Mouse (Mus musculus): ENCODE measurements around the gene Slc41a2. TPM values are rescaled to one million over a fixed set of nuclear protein-coding genes. Genes with fewer than 3 reads are reported as not detected.

The Slc41a2 gene
- polyA plus RNA-seq, 1 experiment from 2014 or later, result 11.6 TPM

- WGBS, result 47% methylated on average over 2 of the region's 2 CpGs
- Histone ChIP-seq H3K4me1 (ENCODE audit: control insufficient read depth, insufficient read depth, low read length) (no peaks in the 10 kb centered on the region), H3K9ac (ENCODE audit: low read depth, low read length) (no peak overlapping the region), H3K27ac (ENCODE audit: low read length) (no peak overlapping the region), H3K9me3 (replicated peaks; ENCODE audit: control insufficient read depth, low read length, poor library complexity, severe bottlenecking) (no peaks in the 10 kb centered on the region), H3K36me3 (ENCODE audit: control insufficient read depth, insufficient read depth, low read length) (no peaks in the 10 kb centered on the region), H3K4me2 (ENCODE audit: low read length) (no peak overlapping the region), H3K27me3 (ENCODE audit: control insufficient read depth, insufficient read depth, low read depth, low read length) (no peaks in the 10 kb centered on the region), H3K4me3 (ENCODE audit: low read depth, low read length) (no peak overlapping the region)
- no peak for ATAC-seq
These were observed 118.9 kb downstream of the Slc41a2 start for GRCm38 (mm10) chr10:83218778-83219177.

GRCm38 (mm10) chr10:83217256-83217655 is 120.4 kb downstream of the Slc41a2 start:
- no peak overlapping the region for H3K27ac ChIP-seq (ENCODE audit: low read length)
- H3K4me1 ChIP-seq (ENCODE audit: control insufficient read depth, insufficient read depth, low read length), result no peaks in the 10 kb centered on the region
- H3K4me2 ChIP-seq (ENCODE audit: low read length), result no peak overlapping the region
- no peaks in the 10 kb centered on the region for H3K9me3 ChIP-seq (replicated peaks; ENCODE audit: control insufficient read depth, low read length, poor library complexity, severe bottlenecking)
- no peaks in the 10 kb centered on the region for H3K36me3 ChIP-seq (ENCODE audit: control insufficient read depth, insufficient read depth, low read length)
- H3K9ac ChIP-seq (ENCODE audit: low read depth, low read length), result no peak overlapping the region
- no peak for ATAC-seq
- H3K27me3 ChIP-seq (ENCODE audit: control insufficient read depth, insufficient read depth, low read depth, low read length), result no peaks in the 10 kb centered on the region
- H3K4me3 ChIP-seq (ENCODE audit: low read depth, low read length), result no peak overlapping the region
- WGBS, result 81% methylated on average over 5 of the region's 5 CpGs

GRCm38 (mm10) chr10:83215559-83215958 is 122.1 kb downstream of the Slc41a2 start:
- ATAC-seq, result no peak
- no peak overlapping the region for H3K4me3 ChIP-seq (ENCODE audit: low read depth, low read length)
- no peak overlapping the region for H3K9ac ChIP-seq (ENCODE audit: low read depth, low read length)
- H3K9me3 ChIP-seq (replicated peaks; ENCODE audit: control insufficient read depth, low read length, poor library complexity, severe bottlenecking), result no peaks in the 10 kb centered on the region
- no peak overlapping the region for H3K27ac ChIP-seq (ENCODE audit: low read length)
- 67% methylated on average over 5 of the region's 5 CpGs for WGBS
- no peaks in the 10 kb centered on the region for H3K27me3 ChIP-seq (ENCODE audit: control insufficient read depth, insufficient read depth, low read depth, low read length)
- H3K36me3 ChIP-seq (ENCODE audit: control insufficient read depth, insufficient read depth, low read length), result no peaks in the 10 kb centered on the region
- H3K4me2 ChIP-seq (ENCODE audit: low read length), result no peak overlapping the region
- H3K4me1 ChIP-seq (ENCODE audit: control insufficient read depth, insufficient read depth, low read length), result no peaks in the 10 kb centered on the region

- no peak overlapping the region for H3K4me2 ChIP-seq (ENCODE audit: low read length)
- no peaks in the 10 kb centered on the region for H3K36me3 ChIP-seq (ENCODE audit: control insufficient read depth, insufficient read depth, low read length)
- no peak overlapping the region for H3K9ac ChIP-seq (ENCODE audit: low read depth, low read length)
- 95% methylated on average over 4 of the region's 4 CpGs for WGBS
- no peak for ATAC-seq
- no peaks in the 10 kb centered on the region for H3K27me3 ChIP-seq (ENCODE audit: control insufficient read depth, insufficient read depth, low read depth, low read length)
- H3K4me3 ChIP-seq (ENCODE audit: low read depth, low read length), result no peak overlapping the region
- no peaks in the 10 kb centered on the region for H3K9me3 ChIP-seq (replicated peaks; ENCODE audit: control insufficient read depth, low read length, poor library complexity, severe bottlenecking)
- H3K27ac ChIP-seq (ENCODE audit: low read length), result no peak overlapping the region
- peaks cover 6% of the 10 kb centered on the region for H3K4me1 ChIP-seq (ENCODE audit: control insufficient read depth, insufficient read depth, low read length)
These were observed 125.1 kb downstream of the Slc41a2 start for GRCm38 (mm10) chr10:83212618-83213017.

- no peaks in the 10 kb centered on the region for H3K27me3 ChIP-seq (ENCODE audit: control insufficient read depth, insufficient read depth, low read depth, low read length)
- H3K4me1 ChIP-seq (ENCODE audit: control insufficient read depth, insufficient read depth, low read length), result peaks cover 6% of the 10 kb centered on the region
- H3K36me3 ChIP-seq (ENCODE audit: control insufficient read depth, insufficient read depth, low read length), result no peaks in the 10 kb centered on the region
- no peak overlapping the region for H3K9ac ChIP-seq (ENCODE audit: low read depth, low read length)
- H3K4me2 ChIP-seq (ENCODE audit: low read length), result no peak overlapping the region
- WGBS, result 33% methylated on average over 6 of the region's 6 CpGs
- ATAC-seq, result no peak
- H3K9me3 ChIP-seq (replicated peaks; ENCODE audit: control insufficient read depth, low read length, poor library complexity, severe bottlenecking), result no peaks in the 10 kb centered on the region
- no peak overlapping the region for H3K4me3 ChIP-seq (ENCODE audit: low read depth, low read length)
- no peak overlapping the region for H3K27ac ChIP-seq (ENCODE audit: low read length)
These were observed 126.6 kb downstream of the Slc41a2 start for GRCm38 (mm10) chr10:83210968-83211583.

GRCm38 (mm10) chr10:83210122-83210521 is 127.6 kb downstream of the Slc41a2 start:
- Histone ChIP-seq H3K27me3 (ENCODE audit: control insufficient read depth, insufficient read depth, low read depth, low read length) (no peaks in the 10 kb centered on the region), H3K4me3 (ENCODE audit: low read depth, low read length) (no peak overlapping the region), H3K27ac (ENCODE audit: low read length) (no peak overlapping the region), H3K9ac (ENCODE audit: low read depth, low read length) (no peak overlapping the region), H3K4me2 (ENCODE audit: low read length) (peak overlapping the region; percentile 24; the same call in 1 of the 2 replicates), H3K36me3 (ENCODE audit: control insufficient read depth, insufficient read depth, low read length) (no peaks in the 10 kb centered on the region), H3K9me3 (replicated peaks; ENCODE audit: control insufficient read depth, low read length, poor library complexity, severe bottlenecking) (no peaks in the 10 kb centered on the region), H3K4me1 (ENCODE audit: control insufficient read depth, insufficient read depth, low read length) (peaks cover 6% of the 10 kb centered on the region)
- WGBS, result 60% methylated on average over 16 of the region's 16 CpGs
- ATAC-seq, result no peak

GRCm38 (mm10) chr10:83209388-83209787 is 128.3 kb downstream of the Slc41a2 start:
- H3K4me3 ChIP-seq (ENCODE audit: low read depth, low read length), result no peak overlapping the region
- ATAC-seq, result peak; percentile 56; the same call in 1 of the 2 replicates
- H3K9ac ChIP-seq (ENCODE audit: low read depth, low read length), result no peak overlapping the region
- WGBS, result 81% methylated on average over 12 of the region's 12 CpGs
- H3K9me3 ChIP-seq (replicated peaks; ENCODE audit: control insufficient read depth, low read length, poor library complexity, severe bottlenecking), result no peaks in the 10 kb centered on the region
- no peaks in the 10 kb centered on the region for H3K27me3 ChIP-seq (ENCODE audit: control insufficient read depth, insufficient read depth, low read depth, low read length)
- no peak overlapping the region for H3K4me2 ChIP-seq (ENCODE audit: low read length)
- H3K4me1 ChIP-seq (ENCODE audit: control insufficient read depth, insufficient read depth, low read length), result peaks cover 6% of the 10 kb centered on the region
- no peak overlapping the region for H3K27ac ChIP-seq (ENCODE audit: low read length)
- H3K36me3 ChIP-seq (ENCODE audit: control insufficient read depth, insufficient read depth, low read length), result no peaks in the 10 kb centered on the region

- Histone ChIP-seq H3K4me1 (ENCODE audit: control insufficient read depth, insufficient read depth, low read length) (peaks cover 6% of the 10 kb centered on the region), H3K9me3 (replicated peaks; ENCODE audit: control insufficient read depth, low read length, poor library complexity, severe bottlenecking) (no peaks in the 10 kb centered on the region), H3K27ac (ENCODE audit: low read length) (no peak overlapping the region), H3K4me3 (ENCODE audit: low read depth, low read length) (no peak overlapping the region), H3K27me3 (ENCODE audit: control insufficient read depth, insufficient read depth, low read depth, low read length) (no peaks in the 10 kb centered on the region), H3K36me3 (ENCODE audit: control insufficient read depth, insufficient read depth, low read length) (no peaks in the 10 kb centered on the region), H3K9ac (ENCODE audit: low read depth, low read length) (no peak overlapping the region), H3K4me2 (ENCODE audit: low read length) (no peak overlapping the region)
- ATAC-seq, result no peak
- WGBS, result 69% methylated on average over 7 of the region's 7 CpGs
These were observed 129.2 kb downstream of the Slc41a2 start for GRCm38 (mm10) chr10:83208436-83208835.

GRCm38 (mm10) chr10:83202906-83203702 is 134.6 kb downstream of the Slc41a2 start:
- Histone ChIP-seq H3K9me3 (replicated peaks; ENCODE audit: control insufficient read depth, low read length, poor library complexity, severe bottlenecking) (no peaks in the 10 kb centered on the region), H3K27ac (ENCODE audit: low read length) (no peak overlapping the region), H3K36me3 (ENCODE audit: control insufficient read depth, insufficient read depth, low read length) (no peaks in the 10 kb centered on the region), H3K4me1 (ENCODE audit: control insufficient read depth, insufficient read depth, low read length) (no peaks in the 10 kb centered on the region), H3K4me2 (ENCODE audit: low read length) (no peak overlapping the region), H3K4me3 (ENCODE audit: low read depth, low read length) (no peak overlapping the region), H3K27me3 (ENCODE audit: control insufficient read depth, insufficient read depth, low read depth, low read length) (no peaks in the 10 kb centered on the region), H3K9ac (ENCODE audit: low read depth, low read length) (no peak overlapping the region)
- ATAC-seq, result no peak
- 91% methylated on average over 14 of the region's 14 CpGs for WGBS
